Mouse (Mus musculus): ENCODE measurements around the gene Smarcd3. TPM values are rescaled to one million over a fixed set of nuclear protein-coding genes. Genes with fewer than 3 reads are reported as not detected.

Smarcd3 gene
- polyA plus RNA-seq, 1 experiment from 2014 or later = 113 TPM

MicroRNA genes within 50 kb of the gene (microRNA counts, 519-probe panel; counts per million panel counts)
- not detected for microRNA mmu-miR-671-3p
- microRNA mmu-miR-671-5p = not detected

Small RNA genes within 50 kb of the gene (microRNA-seq; reads per million reads assigned to microRNA genes)
- 699 reads per million, percentile 72 among the genes with 10 or more reads in this experiment for gene Mir671

Other genes starting within 250 kb of the Smarcd3 start
- 0.34 and 0.53 TPM in 2 replicates for gene Atg9b, start 232.3 kb downstream of the Smarcd3 start, polyA plus RNA-seq (2016; fragmentation: Nextera tagmentation; extraction: Ambion mirVana)
- 43.6 and 47.4 TPM in 2 replicates for gene Abcb8, start 230.7 kb downstream of the Smarcd3 start, polyA plus RNA-seq (2016; fragmentation: Nextera tagmentation; extraction: Ambion mirVana)
- gene Asic3, start 211.0 kb downstream of the Smarcd3 start, polyA plus RNA-seq (2016; fragmentation: Nextera tagmentation; extraction: Ambion mirVana) = 0.20 and 0.37 TPM in 2 replicates
- 62.2 and 63.7 TPM in 2 replicates for gene Cdk5, start 200.9 kb downstream of the Smarcd3 start, polyA plus RNA-seq (2016; fragmentation: Nextera tagmentation; extraction: Ambion mirVana)
- 28.9 and 29.8 TPM in 2 replicates for gene Slc4a2, start 200.6 kb downstream of the Smarcd3 start, polyA plus RNA-seq (2016; fragmentation: Nextera tagmentation; extraction: Ambion mirVana)
- 97.1 and 102 TPM in 2 replicates for gene Fastk, start 179.1 kb downstream of the Smarcd3 start, polyA plus RNA-seq (2016; fragmentation: Nextera tagmentation; extraction: Ambion mirVana)
- gene Tmub1, start 176.6 kb downstream of the Smarcd3 start, polyA plus RNA-seq (2016; fragmentation: Nextera tagmentation; extraction: Ambion mirVana) = 28.6 and 30.7 TPM in 2 replicates
- 41.1 and 61.2 TPM in 2 replicates for gene Agap3, start 172.2 kb downstream of the Smarcd3 start, polyA plus RNA-seq (2016; fragmentation: Nextera tagmentation; extraction: Ambion mirVana)
- 1.1 and 1.2 TPM in 2 replicates for gene Gbx1, start 97.2 kb downstream of the Smarcd3 start, polyA plus RNA-seq (2016; fragmentation: Nextera tagmentation; extraction: Ambion mirVana)
- gene Asb10, start 83.4 kb downstream of the Smarcd3 start, polyA plus RNA-seq (2016; fragmentation: Nextera tagmentation; extraction: Ambion mirVana) = 0.10 TPM in 1 of 2 replicates, not detected in the other
- 0.24 and 0.37 TPM in 2 replicates for gene 4931409K22Rik, start 67.6 kb downstream of the Smarcd3 start, polyA plus RNA-seq (2016; fragmentation: Nextera tagmentation; extraction: Ambion mirVana)
- 141 and 142 TPM in 2 replicates for gene Abcf2, start 46.9 kb downstream of the Smarcd3 start, polyA plus RNA-seq (2016; fragmentation: Nextera tagmentation; extraction: Ambion mirVana)
- gene Chpf2, start 37.7 kb downstream of the Smarcd3 start, polyA plus RNA-seq (2016; fragmentation: Nextera tagmentation; extraction: Ambion mirVana) = 18.7 and 18.8 TPM in 2 replicates
- 36.4 and 39.2 TPM in 2 replicates for gene Nub1, start 61.1 kb upstream of the Smarcd3 start, polyA plus RNA-seq (2016; fragmentation: Nextera tagmentation; extraction: Ambion mirVana)
- 6.6 and 10.1 TPM in 2 replicates for gene Wdr86, start 106.3 kb upstream of the Smarcd3 start, polyA plus RNA-seq (2016; fragmentation: Nextera tagmentation; extraction: Ambion mirVana)
- not detected in 2 replicates for gene Crygn, start 133.6 kb upstream of the Smarcd3 start, polyA plus RNA-seq (2016; fragmentation: Nextera tagmentation; extraction: Ambion mirVana)
- 188 and 201 TPM in 2 replicates for gene Rheb, start 218.2 kb upstream of the Smarcd3 start, polyA plus RNA-seq (2016; fragmentation: Nextera tagmentation; extraction: Ambion mirVana)